Mouse (Mus musculus) forebrain, embryonic 16.5 days (tissue): ENCODE data around the gene As3mt. TPM values are rescaled to one million over a fixed set of nuclear protein-coding genes. Genes with fewer than 3 reads are reported as not detected.

Experiments used
- ATAC-seq: fragments of 200-750 bp; cut with Nextera tagmentation; 2 replicates; pipeline ENCODE4 v1.8.0; 2017; ENCODE audit warnings: mild to moderate bottlenecking, moderate library complexity
- H3K27ac ChIP-seq: fragments of 300-500 bp; sonication (generic); 2 replicates; pipeline ENCODE4 v1.5.1; 2014; ENCODE audit warnings: low read length, control low read depth
- H3K27me3 ChIP-seq: fragments of 300-500 bp; sonication (generic); replicated peaks from 2 replicates; pipeline ENCODE4 v1.6.1; 2014; ENCODE audit warnings: low read length; ENCODE audit not compliant: control insufficient read depth, insufficient read depth
- H3K36me3 ChIP-seq: fragments of 300-500 bp; sonication (generic); 2 replicates; pipeline ENCODE4 v1.6.1; 2014; ENCODE audit not compliant: control insufficient read depth, insufficient read depth
- H3K4me1 ChIP-seq: fragments of 300-500 bp; sonication (generic); replicated peaks from 2 replicates; pipeline ENCODE4 v1.6.1; 2014; ENCODE audit warnings: low read length; ENCODE audit not compliant: control insufficient read depth, insufficient read depth
- H3K4me2 ChIP-seq: fragments of 300-500 bp; sonication (generic); 2 replicates; pipeline ENCODE4 v1.6.1; 2014; ENCODE audit warnings: mild to moderate bottlenecking, low read length, control low read depth
- H3K4me3 ChIP-seq: fragments of 300-500 bp; sonication (generic); replicated peaks from 2 replicates; pipeline ENCODE4 v1.5.1; 2014; ENCODE audit warnings: mild to moderate bottlenecking, low read length, control low read depth
- H3K9ac ChIP-seq: fragments of 300-500 bp; sonication (generic); replicated peaks from 2 replicates; pipeline ENCODE4 v1.6.1; 2014; ENCODE audit warnings: low read depth, low read length, control low read depth
- H3K9me3 ChIP-seq: fragments of 300-500 bp; sonication (generic); 2 replicates; pipeline ENCODE4 v1.6.1; 2016; ENCODE audit warnings: low read length; ENCODE audit not compliant: control insufficient read depth
- WGBS: fragments of 180-500 bp; shearing (Covaris S2); extraction: QIAGEN DNeasy Blood & Tissue Kit; methylation state at CpG from one replicate; pipeline ENCODE4 v1.1.7; 2014; 5-methylcytosine and 5-hydroxymethylcytosine counted together
- polyA plus RNA-seq: library from polyadenylated mRNA; unstranded; fragments of >200 nt; fragmentation: Nextera tagmentation; extraction: Ambion mirVana; gene quantifications from 2 replicates; pipeline ENCODE4 v1.2.1, GENCODE M21; 2015

The As3mt gene
- 17.4 and 18.5 TPM in 2 replicates for polyA plus RNA-seq

DNA sequence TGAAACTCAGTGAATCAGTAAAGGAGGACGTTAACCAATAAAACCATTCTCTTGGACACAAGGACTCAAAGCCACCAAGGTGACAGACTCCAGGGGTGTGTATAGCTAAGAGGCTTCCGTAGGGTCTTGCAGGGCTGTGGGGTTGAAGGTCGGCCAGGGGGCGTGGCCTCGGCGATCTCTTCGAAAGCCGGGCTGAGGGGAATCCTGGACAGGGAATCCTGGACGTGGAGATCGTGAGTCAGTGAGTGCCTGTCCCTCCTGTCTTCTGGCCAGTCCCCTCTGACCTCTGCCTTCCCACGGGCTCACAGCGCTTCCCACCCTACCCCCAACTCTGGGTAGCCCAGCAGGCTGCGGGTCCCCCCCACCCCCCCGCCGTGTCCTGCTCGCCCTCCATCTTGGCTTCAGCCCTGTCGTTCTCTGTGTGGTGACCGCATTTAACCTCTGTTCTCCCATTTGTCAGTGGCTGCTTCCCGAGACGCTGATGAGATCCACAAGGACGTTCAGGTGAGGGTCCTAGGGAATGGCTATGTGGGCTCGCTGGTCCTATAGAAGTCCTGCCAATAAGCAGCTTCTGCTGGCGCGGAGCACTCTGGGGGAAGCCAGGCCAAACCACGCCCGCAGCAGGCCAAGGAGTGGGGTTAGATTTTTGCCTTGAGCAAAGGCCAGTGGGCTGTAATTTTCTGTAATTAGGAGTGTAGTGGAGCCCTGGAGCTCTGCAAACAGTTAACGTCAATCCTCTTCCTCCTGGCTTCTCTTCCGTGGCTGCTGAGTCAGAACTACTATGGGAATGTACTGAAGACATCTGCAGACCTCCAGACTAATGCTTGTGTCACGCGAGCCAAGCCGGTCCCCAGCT lies at the start of gene As3mt:
Gene As3mt (plus strand): TSS at position 163 of the 856 bp plus-strand sequence.
- Histone ChIP-seq H3K9ac (peak within 1 kb of the TSS; percentile 60), H3K27me3 (no peaks in the 10 kb centered on the region), H3K4me1 (peaks cover 8% of the 10 kb centered on the region), H3K27ac (no peak within 1 kb of the TSS), H3K4me3 (peak within 1 kb of the TSS; percentile 46), H3K36me3 (no peaks in the 10 kb centered on the region), H3K4me2 (peak within 1 kb of the TSS; percentile 62), H3K9me3 (no peaks in the 10 kb centered on the region)
- WGBS, result 10% methylated on average over 31 of the region's 31 CpGs
- ATAC-seq, result no peak

DNA sequence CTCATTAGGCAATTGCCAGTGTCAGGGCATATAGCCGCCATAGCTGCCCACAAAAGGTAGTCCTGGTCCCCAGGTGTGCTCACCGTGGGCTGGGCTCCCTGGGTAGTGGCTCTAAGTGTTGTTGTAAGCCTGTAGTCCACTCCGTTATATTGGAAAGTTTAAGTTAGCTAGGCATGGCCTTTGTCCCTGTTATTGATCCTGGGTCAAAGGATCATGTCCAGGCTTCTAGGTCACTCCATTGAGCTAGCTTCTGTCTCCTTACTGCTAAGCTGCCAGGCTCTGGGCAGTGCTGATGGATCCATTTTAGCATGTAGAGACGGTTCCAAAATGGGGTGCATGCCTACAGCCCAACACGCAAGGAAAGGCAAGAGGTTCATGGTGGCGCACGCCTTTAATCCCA lies 48.9 kb upstream of the As3mt start:
- H3K36me3 ChIP-seq, result peaks cover 10% of the 10 kb centered on the region
- no peaks in the 10 kb centered on the region for H3K9me3 ChIP-seq
- no peak for ATAC-seq
- H3K4me1 ChIP-seq, result no peaks in the 10 kb centered on the region
- 97% methylated on average over 7 of the region's 7 CpGs for WGBS
- H3K27me3 ChIP-seq, result no peaks in the 10 kb centered on the region
- no peak overlapping the region for H3K4me2 ChIP-seq
- H3K4me3 ChIP-seq, result no peak overlapping the region
- H3K9ac ChIP-seq, result no peak overlapping the region
- no peak overlapping the region for H3K27ac ChIP-seq

DNA sequence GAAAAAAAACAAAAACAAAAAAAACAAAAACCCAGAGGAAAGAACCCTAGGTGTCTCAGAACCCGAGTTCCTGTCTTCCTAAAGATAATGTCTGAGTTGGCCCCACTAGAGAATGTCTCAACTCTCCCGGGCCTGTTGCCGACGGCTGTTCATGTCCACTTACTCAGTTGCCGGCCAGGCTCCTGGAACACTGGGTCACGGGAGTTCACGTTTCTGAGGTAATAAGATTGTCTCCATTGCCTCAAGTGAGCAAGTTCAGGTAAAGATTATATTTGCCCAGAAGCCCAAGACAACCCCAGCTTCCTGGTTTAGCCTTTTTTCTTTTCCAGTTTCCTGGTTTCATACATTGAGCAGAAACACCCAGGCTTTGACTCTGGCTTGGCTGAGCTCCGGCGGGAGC lies 48.4 kb upstream of the As3mt start:
- no peak overlapping the region for H3K27ac ChIP-seq
- no peak for ATAC-seq
- no peaks in the 10 kb centered on the region for H3K4me1 ChIP-seq
- H3K4me2 ChIP-seq, result no peak overlapping the region
- H3K4me3 ChIP-seq, result no peak overlapping the region
- no peaks in the 10 kb centered on the region for H3K27me3 ChIP-seq
- no peak overlapping the region for H3K9ac ChIP-seq
- 87% methylated on average over 9 of the region's 9 CpGs for WGBS
- H3K36me3 ChIP-seq, result peaks cover 10% of the 10 kb centered on the region
- H3K9me3 ChIP-seq, result no peaks in the 10 kb centered on the region

DNA sequence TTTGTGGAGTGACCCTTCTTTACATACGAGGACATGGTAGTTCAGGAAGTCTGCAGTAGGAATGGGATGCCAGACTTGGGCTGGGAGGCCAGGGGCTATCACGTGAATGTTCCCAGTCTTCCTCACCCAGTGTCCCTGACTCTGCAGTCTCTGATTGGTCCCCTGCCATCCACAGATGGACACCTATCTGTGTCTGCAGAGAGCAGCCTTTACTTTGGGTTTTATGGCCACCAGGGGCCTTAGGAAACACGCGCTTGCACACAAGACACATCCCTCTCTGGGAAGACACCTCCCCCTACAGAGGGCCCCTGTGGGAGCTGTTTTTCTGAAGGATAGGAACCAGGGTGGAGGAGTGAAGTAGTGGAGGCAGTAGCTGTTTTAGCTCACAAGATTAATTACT lies 45.7 kb upstream of the As3mt start:
- Histone ChIP-seq H3K36me3 (peaks cover 2% of the 10 kb centered on the region), H3K9me3 (no peaks in the 10 kb centered on the region), H3K27me3 (no peaks in the 10 kb centered on the region), H3K4me3 (no peak overlapping the region), H3K27ac (no peak overlapping the region), H3K4me1 (peaks cover 5% of the 10 kb centered on the region; the same call in 1 of the 2 replicates), H3K9ac (no peak overlapping the region), H3K4me2 (no peak overlapping the region)
- ATAC-seq, result no peak
- 74% methylated on average over 4 of the region's 4 CpGs for WGBS

DNA sequence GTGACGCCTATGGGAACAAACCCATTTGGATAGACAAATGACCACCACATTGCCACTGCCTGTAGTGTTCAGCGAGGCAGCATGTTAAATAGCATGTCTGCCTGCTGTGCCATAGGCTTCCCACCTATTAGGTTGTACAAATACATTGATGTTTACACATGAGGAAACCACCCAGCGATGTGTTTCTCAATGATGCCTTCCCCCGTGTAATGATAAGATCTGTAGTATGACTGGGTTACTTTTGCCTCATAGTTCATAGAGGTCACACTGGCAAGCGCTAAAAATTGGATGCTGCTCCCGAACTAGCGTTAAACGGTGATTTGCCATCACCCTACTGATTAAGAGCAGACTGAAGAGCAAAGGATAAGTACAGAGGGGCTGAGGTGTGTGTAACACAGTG lies 45.0 kb upstream of the As3mt start:
- ATAC-seq, result no peak
- Histone ChIP-seq H3K27ac (no peak overlapping the region), H3K9me3 (no peaks in the 10 kb centered on the region), H3K4me3 (no peak overlapping the region), H3K36me3 (peaks cover 1% of the 10 kb centered on the region), H3K27me3 (no peaks in the 10 kb centered on the region), H3K4me2 (no peak overlapping the region), H3K4me1 (peaks cover 5% of the 10 kb centered on the region; the same call in 1 of the 2 replicates), H3K9ac (no peak overlapping the region)
- 87% methylated on average over 8 of the region's 8 CpGs for WGBS

DNA sequence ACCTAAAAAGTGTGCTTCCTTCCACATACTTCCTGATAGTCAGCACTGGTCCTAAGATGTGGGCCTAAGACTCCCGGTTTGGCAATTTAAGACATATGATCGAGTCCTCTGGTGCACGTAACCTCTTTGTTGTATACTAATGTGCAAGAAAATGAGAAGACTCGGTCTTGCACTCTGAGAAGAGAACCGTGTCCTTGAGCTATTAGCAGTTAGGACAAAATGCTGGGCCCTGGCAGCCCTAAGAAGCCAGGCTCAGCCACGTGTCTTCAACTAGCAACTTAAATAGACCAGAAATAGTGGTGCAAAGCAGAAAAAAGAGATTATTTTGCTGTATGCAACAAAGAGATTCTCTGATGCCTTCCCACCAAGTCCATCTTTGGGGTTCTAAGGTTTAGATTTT lies 44.5 kb upstream of the As3mt start:
- no peaks in the 10 kb centered on the region for H3K9me3 ChIP-seq
- H3K9ac ChIP-seq, result no peak overlapping the region
- H3K4me3 ChIP-seq, result no peak overlapping the region
- peaks cover 5% of the 10 kb centered on the region; the same call in 1 of the 2 replicates for H3K4me1 ChIP-seq
- no peak overlapping the region for H3K4me2 ChIP-seq
- no peaks in the 10 kb centered on the region; the same call in 1 of the 2 replicates for H3K36me3 ChIP-seq
- H3K27me3 ChIP-seq, result no peaks in the 10 kb centered on the region
- no peak for ATAC-seq
- H3K27ac ChIP-seq, result no peak overlapping the region
- WGBS, result 88% methylated on average over 6 of the region's 6 CpGs

DNA sequence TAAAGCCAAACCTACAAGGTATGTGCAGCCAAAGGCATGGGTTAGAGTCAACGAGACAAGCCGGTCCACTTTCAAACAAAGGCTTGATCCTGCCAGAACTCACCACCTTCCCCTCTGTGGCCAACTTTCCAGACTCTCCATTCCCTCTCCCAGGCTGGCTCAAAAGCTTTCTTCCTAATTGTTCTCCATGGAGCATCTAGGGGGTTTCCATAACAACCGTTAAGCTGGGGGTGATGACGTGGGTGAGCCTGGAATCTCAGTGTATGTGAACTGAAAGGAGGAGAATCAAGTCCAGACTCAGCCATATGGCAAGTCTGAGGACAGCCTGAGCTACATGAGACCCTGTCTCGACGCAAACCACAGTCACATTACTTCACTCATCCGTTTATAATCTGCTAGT lies 41.8 kb upstream of the As3mt start:
- H3K27ac ChIP-seq, result no peak overlapping the region
- H3K27me3 ChIP-seq, result no peaks in the 10 kb centered on the region
- H3K4me2 ChIP-seq, result no peak overlapping the region
- H3K36me3 ChIP-seq, result no peaks in the 10 kb centered on the region
- H3K4me1 ChIP-seq, result peaks cover 5% of the 10 kb centered on the region; the same call in 1 of the 2 replicates
- ATAC-seq, result peak; percentile 38; the same call in 1 of the 2 replicates
- no peaks in the 10 kb centered on the region for H3K9me3 ChIP-seq
- H3K9ac ChIP-seq, result no peak overlapping the region
- no peak overlapping the region for H3K4me3 ChIP-seq
- WGBS, result 29% methylated on average over 7 of the region's 7 CpGs

DNA sequence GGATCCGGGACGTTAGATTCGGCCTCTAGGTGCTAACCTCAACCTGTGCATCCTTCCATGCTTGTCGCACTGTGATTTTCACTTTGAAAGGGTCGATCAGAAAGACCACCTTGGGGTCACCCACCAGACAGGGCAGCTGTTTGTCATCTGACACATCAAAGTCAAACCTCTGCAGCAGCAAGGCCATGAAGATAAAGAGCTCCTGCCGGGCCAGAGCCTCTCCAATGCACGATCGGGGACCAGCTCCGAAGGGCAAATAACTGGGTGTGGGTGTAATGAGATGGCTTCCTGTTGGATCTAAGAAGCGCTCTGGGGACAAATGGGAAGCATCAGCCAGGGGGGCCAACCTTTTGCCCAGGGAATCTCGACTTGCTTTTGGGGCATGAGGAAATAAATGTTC lies 40.0 kb upstream of the As3mt start:
- Histone ChIP-seq H3K36me3 (no peaks in the 10 kb centered on the region), H3K4me1 (peaks cover 5% of the 10 kb centered on the region; the same call in 1 of the 2 replicates), H3K9ac (no peak overlapping the region), H3K4me2 (no peak overlapping the region), H3K27ac (no peak overlapping the region), H3K9me3 (no peaks in the 10 kb centered on the region), H3K27me3 (no peaks in the 10 kb centered on the region), H3K4me3 (no peak overlapping the region)
- ATAC-seq, result no peak
- 72% methylated on average over 11 of the region's 11 CpGs for WGBS

DNA sequence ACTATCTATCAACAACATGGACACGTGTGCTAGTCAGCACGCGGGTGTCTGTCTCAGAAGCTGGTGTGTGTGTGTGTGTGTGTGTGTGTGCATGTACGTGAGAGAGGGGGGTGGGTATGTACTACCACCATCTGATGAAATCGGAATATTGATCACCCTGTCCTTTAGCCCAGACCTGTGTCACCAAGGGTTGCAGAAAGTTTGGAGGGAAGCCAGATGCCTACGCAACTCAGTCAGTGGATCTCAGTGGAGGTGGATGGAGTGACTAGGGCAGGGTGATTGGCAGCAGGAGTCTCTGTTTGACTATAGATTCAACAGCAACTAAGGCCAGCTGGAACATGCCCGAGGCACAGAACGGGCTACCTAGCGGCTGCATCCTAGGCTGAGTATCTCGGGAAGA lies 39.0 kb upstream of the As3mt start:
- no peak for ATAC-seq
- H3K4me3 ChIP-seq, result no peak overlapping the region
- no peaks in the 10 kb centered on the region for H3K36me3 ChIP-seq
- H3K27me3 ChIP-seq, result no peaks in the 10 kb centered on the region
- no peak overlapping the region for H3K4me2 ChIP-seq
- H3K9ac ChIP-seq, result no peak overlapping the region
- H3K4me1 ChIP-seq, result peaks cover 5% of the 10 kb centered on the region; the same call in 1 of the 2 replicates
- H3K27ac ChIP-seq, result no peak overlapping the region
- WGBS, result 87% methylated on average over 10 of the region's 10 CpGs
- no peaks in the 10 kb centered on the region for H3K9me3 ChIP-seq
